Mouse (Mus musculus) heart, embryonic 16.5 days (tissue): ENCODE measurements around the gene Anks1b. TPM values are rescaled to one million over a fixed set of nuclear protein-coding genes. Genes with fewer than 3 reads are reported as not detected.

Source experiments
- ATAC-seq: fragments of 200-750 bp; cut with Nextera tagmentation; replicated peaks from 2 replicates; pipeline ENCODE4 v1.8.0; 2017; ENCODE audit warnings: moderate number of reproducible peaks; ENCODE audit not compliant: insufficient read depth, low FRiP score; ENCODE audit errors: extremely low read depth
- H3K27ac ChIP-seq: fragments of 300-500 bp; sonication (generic); 2 replicates; pipeline ENCODE4 v1.5.1; 2014; ENCODE audit warnings: mild to moderate bottlenecking, low read length, control low read depth, moderate library complexity
- H3K27me3 ChIP-seq: fragments of 300-500 bp; sonication (generic); 2 replicates; pipeline ENCODE4 v1.6.1; 2014; ENCODE audit warnings: low read length, mixed read lengths; ENCODE audit not compliant: control insufficient read depth, insufficient read depth
- H3K36me3 ChIP-seq: fragments of 300-500 bp; sonication (generic); 2 replicates; pipeline ENCODE4 v1.6.1; 2014; ENCODE audit not compliant: control insufficient read depth, insufficient read depth
- H3K4me1 ChIP-seq: fragments of 300-500 bp; sonication (generic); 2 replicates; pipeline ENCODE4 v1.6.1; 2014; ENCODE audit warnings: low read length, mixed read lengths; ENCODE audit not compliant: control insufficient read depth, insufficient read depth
- H3K4me2 ChIP-seq: fragments of 300-500 bp; sonication (generic); 2 replicates; pipeline ENCODE4 v1.6.1; 2014; ENCODE audit warnings: low read depth, mild to moderate bottlenecking, control low read depth, low read length
- H3K4me3 ChIP-seq: fragments of 300-500 bp; sonication (generic); 2 replicates; pipeline ENCODE4 v1.5.1; 2014; ENCODE audit warnings: mild to moderate bottlenecking, control low read depth, low read length
- H3K9ac ChIP-seq: fragments of 300-500 bp; sonication (generic); 2 replicates; pipeline ENCODE4 v1.6.1; 2014; ENCODE audit warnings: low read length, control low read depth
- H3K9me3 ChIP-seq: fragments of 300-500 bp; sonication (generic); replicated peaks from 2 replicates; pipeline ENCODE4 v1.6.1; 2016; ENCODE audit warnings: low read length; ENCODE audit not compliant: control insufficient read depth
- WGBS: fragments of 180-500 bp; shearing (Covaris S2); extraction: QIAGEN DNeasy Blood & Tissue Kit; methylation state at CpG from one replicate; pipeline ENCODE4 v1.1.7; 2014; 5-methylcytosine and 5-hydroxymethylcytosine counted together
- polyA plus RNA-seq: library from polyadenylated mRNA; unstranded; fragments of >200 nt; fragmentation: Nextera tagmentation; extraction: Ambion mirVana; gene quantifications from 2 replicates; pipeline ENCODE4 v1.2.1, GENCODE M21; 2015

The Anks1b gene
- polyA plus RNA-seq, 1 experiment from 2014 or later, result 0.13 TPM

DNA sequence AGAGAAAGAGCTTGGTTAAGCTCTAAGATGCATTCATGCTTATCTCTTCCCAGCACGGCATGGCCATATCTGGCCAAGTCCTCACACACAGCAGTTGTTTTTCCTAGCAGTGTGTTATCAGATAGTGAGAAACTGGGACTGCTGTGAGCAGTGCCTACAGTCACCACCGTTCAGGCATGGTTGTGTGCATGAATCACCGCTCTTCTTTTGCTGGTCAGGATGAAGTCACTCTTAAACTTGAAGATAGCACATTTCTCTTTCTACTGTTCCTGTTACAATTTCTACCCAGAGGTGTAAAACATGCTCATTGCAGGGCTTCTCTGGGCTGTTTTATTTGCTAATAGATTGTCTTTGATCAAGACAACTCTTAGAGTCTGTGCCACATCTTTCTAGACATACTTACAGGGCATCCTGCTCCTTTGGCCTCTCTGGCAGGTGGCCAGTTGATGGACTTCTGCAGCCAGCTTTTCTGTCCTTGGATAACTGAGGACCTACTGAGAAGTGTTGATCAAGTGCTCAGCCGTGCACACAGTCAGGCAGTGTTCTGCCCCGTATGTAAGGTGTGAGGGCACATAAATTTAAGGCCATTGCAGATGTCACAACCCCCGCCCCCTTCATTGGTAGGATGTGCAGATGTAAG lies 296.8 kb downstream of the Anks1b start:
- Histone ChIP-seq H3K27me3 (no peaks in the 10 kb centered on the region), H3K4me2 (no peak overlapping the region), H3K9me3 (no peaks in the 10 kb centered on the region), H3K36me3 (no peaks in the 10 kb centered on the region), H3K4me3 (no peak overlapping the region), H3K9ac (no peak overlapping the region), H3K27ac (no peak overlapping the region), H3K4me1 (no peaks in the 10 kb centered on the region)
- ATAC-seq, result no peak
- WGBS, result 52% methylated on average over 6 of the region's 6 CpGs

GRCm38 (mm10) chr10:90190366-90190765 lies 317.1 kb downstream of the Anks1b start:
- no peaks in the 10 kb centered on the region for H3K4me1 ChIP-seq
- 69% methylated on average over 5 of the region's 5 CpGs for WGBS
- ATAC-seq, result no peak
- H3K4me2 ChIP-seq, result no peak overlapping the region
- H3K27me3 ChIP-seq, result no peaks in the 10 kb centered on the region
- no peak overlapping the region for H3K27ac ChIP-seq
- H3K36me3 ChIP-seq, result no peaks in the 10 kb centered on the region
- no peak overlapping the region for H3K4me3 ChIP-seq
- no peaks in the 10 kb centered on the region for H3K9me3 ChIP-seq
- no peak overlapping the region for H3K9ac ChIP-seq

- no peaks in the 10 kb centered on the region for H3K36me3 ChIP-seq
- H3K9ac ChIP-seq, result no peak overlapping the region
- no peaks in the 10 kb centered on the region for H3K9me3 ChIP-seq
- H3K4me2 ChIP-seq, result no peak overlapping the region
- WGBS, result 78% methylated on average over 5 of the region's 5 CpGs
- H3K4me3 ChIP-seq, result no peak overlapping the region
- no peaks in the 10 kb centered on the region for H3K4me1 ChIP-seq
- no peak for ATAC-seq
- H3K27ac ChIP-seq, result no peak overlapping the region
- H3K27me3 ChIP-seq, result no peaks in the 10 kb centered on the region
Measured at GRCm38 (mm10) chr10:90196936-90197335, 323.6 kb downstream of the Anks1b start.

DNA sequence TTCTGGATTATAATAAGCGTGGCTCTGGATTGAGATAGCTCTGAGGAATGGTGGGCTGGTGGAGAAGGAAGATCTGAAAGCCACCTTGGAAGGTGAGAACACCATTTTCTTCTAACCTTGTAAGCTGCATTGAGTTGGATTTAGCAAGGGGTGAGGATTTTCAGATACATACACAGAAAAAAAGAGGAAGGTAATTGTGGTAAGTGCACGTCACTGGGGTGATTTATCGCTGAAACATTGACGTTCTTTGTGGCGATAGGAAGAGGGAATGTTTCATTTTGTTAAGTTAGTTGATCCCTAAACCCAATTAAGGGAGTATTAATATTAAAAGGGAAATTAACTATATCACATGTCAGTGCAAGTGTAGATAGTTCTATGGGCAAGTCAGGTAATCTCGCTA lies 336.7 kb downstream of the Anks1b start:
- Histone ChIP-seq H3K27ac (no peak overlapping the region), H3K4me3 (no peak overlapping the region), H3K9ac (no peak overlapping the region), H3K36me3 (no peaks in the 10 kb centered on the region), H3K9me3 (no peaks in the 10 kb centered on the region), H3K4me2 (no peak overlapping the region), H3K4me1 (no peaks in the 10 kb centered on the region), H3K27me3 (no peaks in the 10 kb centered on the region)
- ATAC-seq, result no peak
- 81% methylated on average over 6 of the region's 6 CpGs for WGBS

GRCm38 (mm10) chr10:90220470-90220869 lies 347.2 kb downstream of the Anks1b start:
- Histone ChIP-seq H3K4me3 (no peak overlapping the region), H3K9me3 (no peaks in the 10 kb centered on the region), H3K36me3 (no peaks in the 10 kb centered on the region), H3K4me2 (no peak overlapping the region), H3K9ac (no peak overlapping the region), H3K4me1 (no peaks in the 10 kb centered on the region), H3K27me3 (no peaks in the 10 kb centered on the region), H3K27ac (no peak overlapping the region)
- 61% methylated on average over 3 of the region's 3 CpGs for WGBS
- no peak for ATAC-seq

DNA sequence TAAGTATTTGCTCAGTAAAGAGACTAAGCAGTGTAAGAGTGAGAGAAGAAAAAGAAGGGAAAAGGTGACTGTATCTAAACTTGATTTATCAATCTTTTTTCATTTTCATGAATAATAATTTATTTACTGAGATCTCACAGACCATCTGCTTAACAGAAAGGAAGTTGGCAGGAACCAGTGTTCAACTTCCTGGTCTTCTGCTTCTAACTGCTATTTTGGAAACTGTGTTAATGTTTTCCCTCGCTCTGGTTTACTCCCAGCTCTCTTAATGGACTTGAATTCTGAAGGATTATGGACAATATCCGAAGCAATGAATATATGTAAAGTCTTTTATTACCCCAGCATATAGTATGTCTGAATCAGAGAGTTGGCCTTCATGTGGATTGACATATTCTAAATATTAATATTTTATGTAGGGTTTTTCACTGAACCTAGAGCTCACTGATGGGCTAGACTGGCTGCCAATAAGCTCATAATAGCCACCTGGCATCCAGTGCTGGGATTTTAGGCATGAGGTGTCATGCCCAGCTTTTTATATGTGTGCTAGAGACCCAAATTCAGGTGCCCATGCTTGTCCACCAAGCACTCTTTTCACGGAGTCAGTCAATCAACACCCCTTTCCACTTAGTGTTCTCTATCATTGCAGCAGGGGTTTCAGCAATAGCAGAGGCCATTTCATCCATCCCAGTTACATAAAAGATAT lies 349.6 kb downstream of the Anks1b start:
- Histone ChIP-seq H3K4me3 (no peak overlapping the region), H3K4me2 (no peak overlapping the region), H3K27me3 (no peaks in the 10 kb centered on the region), H3K4me1 (no peaks in the 10 kb centered on the region), H3K27ac (no peak overlapping the region), H3K36me3 (no peaks in the 10 kb centered on the region), H3K9ac (no peak overlapping the region), H3K9me3 (no peaks in the 10 kb centered on the region)
- no peak for ATAC-seq
- 72% methylated on average over 3 of the region's 3 CpGs for WGBS

DNA sequence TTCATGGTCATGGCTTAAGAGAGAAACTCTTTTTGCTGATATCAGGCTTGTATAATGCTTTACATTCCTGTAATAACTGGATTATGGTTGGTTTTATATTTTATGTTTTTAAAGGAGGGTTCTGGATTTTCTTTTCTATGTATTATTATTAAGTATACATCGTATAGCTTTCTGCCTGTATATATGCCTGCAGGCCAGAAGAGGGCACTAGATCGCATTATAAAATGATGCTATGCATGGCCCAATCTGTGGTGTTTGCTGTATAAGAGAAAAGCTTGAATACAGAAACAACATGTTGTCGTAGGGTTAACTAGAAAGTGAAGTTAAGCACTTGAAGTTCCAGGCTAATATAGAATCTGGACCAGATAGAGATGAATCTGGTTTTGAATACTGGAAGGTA lies 362.0 kb downstream of the Anks1b start:
- ATAC-seq, result no peak
- no peak overlapping the region for H3K27ac ChIP-seq
- H3K27me3 ChIP-seq, result no peaks in the 10 kb centered on the region
- H3K4me2 ChIP-seq, result no peak overlapping the region
- 66% methylated on average over 3 of the region's 3 CpGs for WGBS
- H3K9me3 ChIP-seq, result no peaks in the 10 kb centered on the region
- H3K4me3 ChIP-seq, result no peak overlapping the region
- no peak overlapping the region for H3K9ac ChIP-seq
- no peaks in the 10 kb centered on the region for H3K4me1 ChIP-seq
- H3K36me3 ChIP-seq, result no peaks in the 10 kb centered on the region

GRCm38 (mm10) chr10:90237290-90237689 lies 364.0 kb downstream of the Anks1b start:
- Histone ChIP-seq H3K9me3 (no peaks in the 10 kb centered on the region), H3K36me3 (no peaks in the 10 kb centered on the region), H3K9ac (no peak overlapping the region), H3K4me1 (no peaks in the 10 kb centered on the region), H3K27ac (no peak overlapping the region), H3K27me3 (no peaks in the 10 kb centered on the region), H3K4me3 (no peak overlapping the region), H3K4me2 (no peak overlapping the region)
- WGBS, result 79% methylated on average over 3 of the region's 3 CpGs
- ATAC-seq, result no peak

- Histone ChIP-seq H3K27me3 (no peaks in the 10 kb centered on the region), H3K36me3 (no peaks in the 10 kb centered on the region), H3K9ac (no peak overlapping the region), H3K4me2 (no peak overlapping the region), H3K4me1 (no peaks in the 10 kb centered on the region), H3K9me3 (no peaks in the 10 kb centered on the region), H3K27ac (no peak overlapping the region), H3K4me3 (no peak overlapping the region)
- WGBS, result 63% methylated on average over 3 of the region's 3 CpGs
- no peak for ATAC-seq
Measured at GRCm38 (mm10) chr10:90258944-90259714, 385.8 kb downstream of the Anks1b start.
